Mouse (Mus musculus): ENCODE data around the gene Sugt1. TPM values are rescaled to one million over a fixed set of nuclear protein-coding genes. Genes with fewer than 3 reads are reported as not detected.

Gene Sugt1
- 143 TPM for polyA plus RNA-seq (2017; shearing (Covaris generic))

DNA sequence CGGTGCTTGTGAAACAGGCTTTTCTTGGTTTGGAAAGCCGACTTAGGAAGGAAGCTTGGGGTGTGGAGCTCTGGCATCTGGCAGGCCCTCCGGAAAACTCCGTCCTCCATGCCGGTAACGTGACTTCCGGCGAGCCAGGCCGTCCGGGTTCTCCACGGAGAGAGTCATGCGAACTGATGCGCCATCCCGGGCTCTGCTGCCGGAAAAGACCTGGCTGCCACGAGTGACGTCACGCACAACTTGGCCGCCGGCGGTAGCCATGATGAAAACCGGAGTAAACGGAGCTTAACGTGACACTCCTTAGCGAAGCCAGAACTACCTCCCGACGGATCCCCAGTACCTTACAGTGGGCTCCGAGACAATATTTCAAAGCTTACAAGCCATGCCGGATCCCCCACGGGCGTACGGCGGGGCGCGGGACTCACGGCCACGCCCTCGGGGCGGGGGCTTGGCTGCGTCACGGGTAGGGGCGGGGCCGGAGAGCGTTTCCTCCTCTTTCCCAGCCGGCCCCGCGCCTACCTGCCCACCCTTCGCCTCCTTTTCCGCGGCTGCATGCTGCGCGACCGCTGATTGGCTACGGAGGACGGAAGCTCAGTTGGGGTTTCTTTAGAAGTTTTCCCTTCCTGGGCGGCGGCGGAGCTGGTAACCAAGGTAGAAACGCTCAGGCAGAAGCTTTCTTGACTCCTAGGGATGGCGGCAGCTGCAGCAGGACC is at the start of gene Sugt1:
Gene Sugt1, plus strand, starts transcription at position 553 of the 713 bp plus-strand sequence.

DNA sequence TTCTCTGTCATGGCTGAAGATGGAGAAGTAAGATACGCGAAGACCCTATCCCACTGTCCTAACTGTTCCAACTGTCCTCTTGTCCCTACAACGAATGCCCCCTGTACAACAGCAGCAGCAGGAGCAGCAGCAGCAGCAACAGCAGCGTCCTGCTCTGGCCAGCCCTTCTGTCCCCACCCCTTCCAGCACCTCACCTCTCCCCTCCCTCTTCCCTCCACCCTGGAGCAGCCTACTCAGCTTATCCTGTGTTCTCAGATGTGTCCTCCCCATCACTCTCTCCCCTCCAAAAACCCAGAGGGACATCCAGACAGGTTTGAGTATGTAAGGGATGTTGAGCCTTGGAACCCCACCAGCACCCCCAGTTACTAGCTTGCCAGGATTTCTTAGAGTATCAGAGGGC is 74.5 kb downstream of the Sugt1 start, which contains the start of gene Cnmd:
Gene Cnmd, minus strand, starts transcription at position 170 of the 400 bp plus-strand sequence.

Other genes with a start within 250 kb of the Sugt1 start
- gene Naa16, start 196.9 kb upstream of the Sugt1 start, polyA plus RNA-seq (2017; shearing (Covaris generic)), result 62.6 TPM
- 5.7 TPM for gene Mtrf1, start 189.9 kb upstream of the Sugt1 start, polyA plus RNA-seq (2017; shearing (Covaris generic))
- 2.5 TPM for gene Kbtbd7, start 161.2 kb upstream of the Sugt1 start, polyA plus RNA-seq (2017; shearing (Covaris generic))
- gene Kbtbd6, start 135.9 kb upstream of the Sugt1 start, polyA plus RNA-seq (2017; shearing (Covaris generic)), result 0.31 TPM
- gene Elf1, start 106.5 kb upstream of the Sugt1 start, polyA plus RNA-seq (2017; shearing (Covaris generic)), result 192 TPM
- 34.9 TPM for gene Wbp4, start 106.2 kb upstream of the Sugt1 start, polyA plus RNA-seq (2017; shearing (Covaris generic))
- not detected for gene Cnmd, start 74.5 kb downstream of the Sugt1 start, polyA plus RNA-seq (2017; shearing (Covaris generic))
- gene Pcdh8, start 183.6 kb downstream of the Sugt1 start, polyA plus RNA-seq (2017; shearing (Covaris generic)), result not detected